Mouse (Mus musculus): ENCODE data around the gene Lonrf3. TPM values are rescaled to one million over a fixed set of nuclear protein-coding genes. Genes with fewer than 3 reads are reported as not detected.

Gene Lonrf3
- 4.3 and 7.6 TPM in 2 replicates for total RNA-seq (2021)
- long read RNA-seq: 0 reads

DNA sequence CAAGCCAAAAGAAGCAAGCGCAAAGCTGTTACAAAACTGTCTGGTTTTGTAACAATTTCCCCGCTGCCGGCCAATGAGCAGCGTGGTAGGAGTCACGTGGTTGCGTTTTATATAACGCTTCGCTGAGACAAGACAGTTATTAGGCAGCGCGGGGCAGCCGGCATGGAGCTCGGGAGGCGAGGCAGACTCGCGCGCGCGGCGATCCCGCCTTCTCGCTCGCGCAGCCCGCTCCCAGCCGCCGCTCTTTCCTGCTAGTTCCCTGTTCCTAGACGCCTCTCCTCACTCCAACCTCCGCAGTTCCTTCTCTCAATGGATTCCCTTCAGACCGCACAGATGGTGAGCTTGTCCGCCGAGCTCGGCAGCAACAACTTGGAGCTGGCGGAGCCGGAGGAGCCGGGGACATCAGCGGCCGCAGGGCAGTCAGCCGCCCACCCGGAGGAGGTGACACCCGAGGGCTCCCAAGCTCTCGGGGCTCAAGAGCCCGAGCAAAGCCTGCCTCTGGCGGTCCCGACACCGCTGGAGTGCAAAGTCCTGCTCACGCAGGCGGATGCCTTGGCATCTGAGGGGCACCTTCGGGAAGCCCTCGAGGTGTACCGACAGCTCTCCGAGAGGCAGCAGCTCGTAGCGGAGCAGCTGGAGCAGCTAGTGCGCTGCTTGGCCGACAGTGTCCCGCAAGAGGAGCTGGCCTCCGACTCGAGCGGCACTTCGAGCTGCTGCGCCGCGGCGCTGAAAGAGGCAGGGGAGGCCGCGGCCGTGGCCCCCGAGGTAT lies at the start of gene Lonrf3:
Gene Lonrf3, plus strand, starts transcription at position 83 of the 769 bp plus-strand sequence.
- peak; percentile 78 for DNase-seq

GRCm38 (mm10) chrX:36278750-36279149 lies 49.4 kb upstream of the Lonrf3 start:
- no peak for DNase-seq

- DNase-seq: no peak
Observed at GRCm38 (mm10) chrX:36311420-36311819, 16.7 kb upstream of the Lonrf3 start.

GRCm38 (mm10) chrX:36327491-36328255 lies 480 bp upstream of the Lonrf3 start:
- peak; percentile 28 for DNase-seq

DNA sequence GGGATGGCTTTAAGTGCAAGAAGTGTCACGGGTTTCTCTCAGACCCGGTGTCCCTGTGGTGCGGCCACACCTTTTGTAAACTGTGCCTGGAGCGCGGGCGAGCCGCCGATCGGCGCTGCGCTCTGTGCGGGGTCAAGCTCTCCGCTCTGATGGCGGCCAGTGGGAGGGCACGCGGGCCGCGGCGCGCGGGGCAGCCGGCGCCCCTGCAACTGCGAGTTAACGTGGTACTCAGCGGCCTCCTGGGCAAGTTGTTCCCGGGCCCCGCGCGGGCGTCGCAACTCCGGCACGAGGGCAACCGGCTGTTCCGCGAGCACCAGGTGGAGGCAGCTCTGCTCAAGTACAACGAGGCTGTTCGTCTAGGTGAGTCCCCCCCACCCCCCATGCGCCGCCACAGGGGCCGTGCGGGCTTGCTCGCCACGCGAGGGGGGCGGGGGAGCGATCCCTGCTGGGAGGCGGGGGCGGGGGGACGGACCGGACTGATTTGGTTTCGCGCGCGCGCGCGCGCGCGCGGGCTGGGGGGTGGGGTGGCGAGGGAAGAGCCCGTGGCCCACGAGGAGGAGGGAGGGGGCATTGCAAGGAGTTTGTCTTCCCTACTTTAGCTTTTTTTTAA lies 992 bp downstream of the Lonrf3 start:
- DNase-seq: peak; percentile 19

- DNase-seq: peak; percentile 51
Observed at GRCm38 (mm10) chrX:36329849-36330411, 1.8 kb downstream of the Lonrf3 start.

- peak; percentile 18 for DNase-seq
Observed at GRCm38 (mm10) chrX:36352446-36352845, 24.3 kb downstream of the Lonrf3 start.

DNA sequence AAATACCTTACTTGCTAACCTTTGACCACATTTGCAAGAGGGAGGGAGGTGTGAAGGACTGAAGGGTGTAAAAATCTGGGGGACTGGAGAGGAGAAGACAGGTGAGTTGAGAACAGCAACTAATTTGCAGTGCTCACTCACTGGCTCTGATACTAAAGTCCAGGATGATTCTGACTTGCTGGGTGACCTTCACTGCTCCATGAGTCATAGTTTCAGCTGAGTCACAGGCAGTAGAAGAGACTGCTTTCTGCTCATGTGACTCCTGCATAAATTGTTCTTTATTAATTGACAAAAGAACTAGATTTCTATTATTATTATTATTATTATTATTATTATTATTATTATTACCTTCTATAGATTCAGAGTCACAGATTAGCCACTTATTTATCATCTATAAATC lies 57.2 kb downstream of the Lonrf3 start:
- DNase-seq: peak; percentile 3

DNA sequence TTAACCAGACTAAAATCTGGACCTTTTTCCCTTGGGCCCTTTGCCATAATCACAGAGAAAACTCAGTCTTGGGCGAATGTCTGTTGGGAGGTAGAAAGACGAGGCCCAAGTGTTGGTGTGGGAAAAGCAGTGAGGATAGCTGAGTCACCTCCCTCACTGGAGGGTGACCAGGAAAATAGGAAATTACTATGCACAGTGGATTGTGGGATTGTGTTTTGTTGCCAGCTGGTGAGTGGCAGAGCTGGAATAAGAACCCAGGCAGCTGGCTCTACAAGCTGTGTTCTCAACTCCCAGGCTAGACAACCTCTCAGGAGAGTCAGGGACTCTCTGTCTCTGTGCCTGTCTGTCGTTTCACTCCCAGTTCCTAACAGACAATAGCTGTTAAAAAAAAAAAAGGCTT lies 61.8 kb downstream of the Lonrf3 start:
- no peak for DNase-seq

DNA sequence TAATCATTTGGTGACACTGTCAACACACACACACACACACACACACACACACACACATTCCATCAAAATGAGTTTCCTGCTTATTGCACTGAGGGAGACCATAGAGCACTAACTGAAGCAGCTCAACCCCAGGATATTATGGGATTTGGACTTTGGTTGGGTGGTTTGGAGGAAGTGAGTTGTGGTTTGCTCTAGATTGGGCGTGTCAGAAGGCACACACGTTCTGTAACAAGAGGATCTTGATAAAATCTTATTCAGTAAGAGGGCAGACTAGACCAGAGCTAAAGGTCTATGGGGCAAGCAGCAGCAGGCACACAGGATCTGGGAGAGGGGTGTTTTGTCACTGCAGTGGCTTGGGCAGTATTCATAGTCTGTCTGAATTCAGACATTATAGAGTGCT lies 62.4 kb downstream of the Lonrf3 start:
- DNase-seq: no peak

DNA sequence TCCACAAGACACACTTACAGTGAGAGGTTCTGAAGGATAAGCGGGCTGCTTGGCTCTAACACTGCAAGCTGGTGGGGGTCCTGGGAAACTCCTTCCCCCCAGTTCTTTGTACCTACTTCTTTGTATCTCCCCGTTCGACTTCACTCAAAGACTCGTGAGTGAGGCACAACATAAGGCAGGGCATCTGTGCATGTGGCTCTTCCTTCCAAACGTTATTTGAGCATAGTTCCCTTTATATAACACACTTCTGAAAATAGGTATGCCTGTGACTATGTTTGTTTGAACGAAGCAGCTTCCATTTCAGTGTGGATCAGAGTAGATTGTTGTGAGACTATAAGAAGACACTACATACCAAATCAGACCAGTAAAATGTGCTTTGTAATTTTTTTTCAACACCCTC lies 64.5 kb downstream of the Lonrf3 start:
- no peak for DNase-seq

DNA sequence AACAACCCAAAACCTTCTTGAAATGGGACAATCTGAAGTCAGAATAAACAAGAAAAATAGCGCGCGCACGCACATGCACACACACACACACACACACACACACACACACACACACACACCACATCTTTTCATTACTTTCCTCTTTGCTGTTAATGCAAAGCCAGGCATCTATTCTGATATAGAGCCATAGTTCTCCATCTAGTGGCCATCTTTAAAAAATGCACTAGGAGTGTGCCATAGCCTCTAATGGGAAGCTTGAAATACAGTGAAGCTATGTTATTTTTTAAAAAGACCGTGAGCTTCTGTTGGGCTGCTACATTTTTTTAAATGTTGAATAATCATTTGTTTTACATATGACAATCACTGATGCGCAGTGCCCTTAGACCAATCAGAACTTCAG lies 65.1 kb downstream of the Lonrf3 start:
- no peak for DNase-seq

DNA sequence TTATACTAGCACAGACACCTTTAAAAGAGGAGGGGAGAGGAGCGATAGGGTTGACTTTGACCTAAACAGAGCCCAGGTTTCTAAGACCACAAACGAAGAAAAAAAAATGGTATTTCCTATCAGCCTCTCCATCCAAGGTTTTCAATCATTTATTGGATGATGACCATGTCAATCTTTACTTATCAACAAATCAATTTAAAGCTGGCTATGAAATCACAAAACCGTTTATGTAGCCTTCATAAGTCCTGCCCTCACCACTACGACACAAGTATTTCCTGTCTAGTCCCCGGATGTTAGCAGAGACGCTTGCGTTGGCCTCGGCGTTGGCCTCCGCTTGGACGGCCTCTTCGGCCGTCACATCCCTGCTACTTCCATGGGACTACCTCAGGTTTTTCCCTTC lies 72.8 kb downstream of the Lonrf3 start, which contains the start of gene Gm6268:
Gene Gm6268, plus strand, starts transcription at position 301 of the 400 bp plus-strand sequence.
- no peak for DNase-seq

DNA sequence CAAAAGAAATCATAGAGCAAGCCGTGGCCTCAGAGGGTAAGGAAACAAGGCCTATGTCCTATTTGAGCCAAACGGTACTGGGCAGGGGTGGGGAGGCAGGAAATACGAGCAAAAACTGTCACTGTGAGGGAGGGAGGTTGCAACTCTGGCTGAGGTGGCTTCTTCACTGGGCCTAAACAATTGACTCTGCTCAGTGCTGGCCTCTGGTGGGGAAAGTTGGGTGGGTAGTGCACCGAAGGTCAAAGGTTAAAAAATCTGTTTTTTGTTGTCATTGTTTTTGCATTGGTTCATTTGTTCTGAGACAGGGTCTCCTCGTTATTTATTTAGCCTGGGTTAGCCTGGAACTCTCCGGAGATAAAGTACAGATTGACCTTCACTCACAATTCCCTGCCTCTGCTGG lies 74.2 kb downstream of the Lonrf3 start:
- peak; percentile 3 for DNase-seq

Small RNA genes lying within 50 kb of the gene (microRNA-seq; reads per million reads assigned to microRNA genes)
- gene Gm44485: 0 reads per million in 2 experiments

Other genes with a start within 250 kb of the Lonrf3 start
- 10.2 and 10.3 TPM in 2 replicates for gene Il13ra1, start 216.2 kb upstream of the Lonrf3 start, total RNA-seq (2021)
- 3.5 and 3.9 TPM in 2 replicates for gene Zcchc12, start 132.4 kb upstream of the Lonrf3 start, total RNA-seq (2021)
- not detected in 2 replicates for gene Gm6268, start 72.9 kb downstream of the Lonrf3 start, total RNA-seq (2021)
- gene Gm14569, start 163.5 kb downstream of the Lonrf3 start, total RNA-seq (2021): 0.09 TPM in 1 of 2 replicates, not detected in the other

Measured in adrenal gland, postnatal 25 days (tissue).